Mouse (Mus musculus) spleen, adult 2 months (tissue): ENCODE measurements around the gene Prkca. TPM values are rescaled to one million over a fixed set of nuclear protein-coding genes. Genes with fewer than 3 reads are reported as not detected.

Source experiments
- DNase-seq, 2 experiments: peaks; one replicate each; pipeline versions ENCODE4 v3.0.0 to v3.0.0-alpha.2; 2012 to 2021; ENCODE audit warnings: low spot score in 2 of 2, low read depth in 1 of 2
- H3K27ac ChIP-seq: fragments of 200-500 bp; 2 replicates; pipeline ENCODE4 v1.5.1; 2012; ENCODE audit warnings: low read length, inconsistent platforms; ENCODE audit not compliant: insufficient read depth
- H3K27me3 ChIP-seq: fragments of 200-500 bp; 2 replicates; pipeline ENCODE4 v1.6.1; 2012; ENCODE audit warnings: mild to moderate bottlenecking, moderate library complexity, low read length, inconsistent platforms; ENCODE audit not compliant: control insufficient read depth, insufficient read depth
- H3K36me3 ChIP-seq: fragments of 200-500 bp; 2 replicates; pipeline ENCODE4 v1.6.1; 2012; ENCODE audit warnings: mild to moderate bottlenecking, low read length, inconsistent platforms; ENCODE audit not compliant: control insufficient read depth, insufficient read depth
- H3K4me1 ChIP-seq: fragments of 200-500 bp; 2 replicates; pipeline ENCODE4 v1.6.1; 2011; ENCODE audit warnings: inconsistent platforms; ENCODE audit not compliant: control insufficient read depth, insufficient read depth, insufficient read length
- H3K4me3 ChIP-seq: fragments of 200-500 bp; 2 replicates; pipeline ENCODE4 v1.5.1; 2011; ENCODE audit warnings: mild to moderate bottlenecking, inconsistent platforms; ENCODE audit not compliant: insufficient read depth, insufficient read length; ENCODE audit errors: extremely low read depth
- CTCF ChIP-seq: fragments of 200-500 bp; IDR thresholded peaks from 2 replicates; pipeline ENCODE4 v1.5.1; 2011; ENCODE audit warnings: mild to moderate bottlenecking, inconsistent platforms; ENCODE audit not compliant: insufficient read depth, insufficient read length, insufficient replicate concordance; ENCODE audit errors: extremely low read depth
- POLR2A ChIP-seq: fragments of 200-500 bp; IDR thresholded peaks from 2 replicates; pipeline ENCODE4 v1.6.1; 2011; ENCODE audit warnings: low read depth, low read length, inconsistent platforms
- WGBS: fragments of 180-500 bp; shearing (Covaris S2); methylation state at CpG from one replicate; pipeline ENCODE4 v1.1.7; 2018; 5-methylcytosine and 5-hydroxymethylcytosine counted together
- polyA plus RNA-seq: library from polyadenylated mRNA; depleted of rRNA; stranded (reverse); fragments of >200 nt; gene quantifications from 2 replicates; pipeline ENCODE4 v1.2.3, GENCODE M21; 2012

Gene Prkca
- polyA plus RNA-seq, 1 experiment: 8.4 TPM

GRCm38 (mm10) chr11:108248218-108249046, 95.3 kb downstream of the Prkca start:
- no peak for TF ChIP-seq POLR2A
- TF ChIP-seq CTCF: no peak
- peak overlapping the region; percentile 22; the same call in 1 of the 2 replicates for H3K4me3 ChIP-seq
- 4% methylated on average over 12 of the region's 12 CpGs for WGBS
- no peaks in the 10 kb centered on the region for H3K36me3 ChIP-seq
- H3K27me3 ChIP-seq: no peaks in the 10 kb centered on the region
- DNase-seq: peak in 1 of 2 experiments; percentile 68
- peaks cover 31% of the 10 kb centered on the region for H3K4me1 ChIP-seq
- H3K27ac ChIP-seq: peak overlapping the region; percentile 77

GRCm38 (mm10) chr11:108247121-108247863, 96.4 kb downstream of the Prkca start:
- no peaks in the 10 kb centered on the region for H3K27me3 ChIP-seq
- TF ChIP-seq CTCF (no peak), POLR2A (no peak)
- 87% methylated on average over 10 of the region's 10 CpGs for WGBS

GRCm38 (mm10) chr11:108246267-108246702, 97.4 kb downstream of the Prkca start:
- H3K36me3 ChIP-seq: no peaks in the 10 kb centered on the region

More at GRCm38 (mm10) chr11:108247121-108247863, 96.4 kb downstream of the Prkca start:
- peaks cover 31% of the 10 kb centered on the region for H3K4me1 ChIP-seq
- no peak overlapping the region for H3K27ac ChIP-seq
- no peak for DNase-seq
- no peak overlapping the region for H3K4me3 ChIP-seq
- H3K36me3 ChIP-seq: no peaks in the 10 kb centered on the region

GRCm38 (mm10) chr11:108244241-108244640, 99.5 kb downstream of the Prkca start:
- Histone ChIP-seq H3K36me3 (no peaks in the 10 kb centered on the region), H3K4me1 (peaks cover 23% of the 10 kb centered on the region), H3K4me3 (no peak overlapping the region), H3K27me3 (no peaks in the 10 kb centered on the region), H3K27ac (peak overlapping the region; percentile 62; the same call in 1 of the 2 replicates)
- TF ChIP-seq POLR2A (no peak), CTCF (no peak)
- WGBS: 7% methylated on average over 2 of the region's 2 CpGs
- peak in 1 of 2 experiments; percentile 37 for DNase-seq

More at GRCm38 (mm10) chr11:108246267-108246702, 97.4 kb downstream of the Prkca start:
- Histone ChIP-seq H3K27ac (no peak overlapping the region), H3K4me1 (peaks cover 31% of the 10 kb centered on the region), H3K4me3 (no peak overlapping the region), H3K27me3 (no peaks in the 10 kb centered on the region)
- no peak for DNase-seq
- WGBS: 40% methylated on average over 4 of the region's 4 CpGs
- TF ChIP-seq CTCF (no peak), POLR2A (no peak)

DNA sequence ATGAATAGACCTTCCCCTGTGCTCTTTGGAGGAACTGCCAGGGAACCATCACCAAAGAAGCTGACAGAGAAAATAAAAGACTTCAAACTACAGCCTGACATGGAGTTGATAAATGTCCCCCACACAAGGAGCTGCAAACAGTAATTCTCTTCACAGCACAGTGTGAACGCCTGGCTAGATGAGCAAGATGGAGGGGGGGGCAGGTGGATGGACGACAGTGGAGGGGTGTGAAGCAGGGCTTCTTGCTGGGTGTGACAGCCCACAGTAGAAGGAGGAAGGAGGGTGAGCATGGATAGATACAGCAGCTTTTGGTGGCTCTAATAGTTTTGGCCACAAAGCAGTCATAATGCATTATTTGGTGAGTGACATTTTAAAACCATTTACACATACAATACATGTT, 100.1 kb downstream of the Prkca start:
- no peak for DNase-seq
- H3K27ac ChIP-seq: 0 out of 2 replicates have a peak overlapping the region, but pooled peaks have one; percentile 62
- H3K4me3 ChIP-seq: no peak overlapping the region
- 64% methylated on average over 2 of the region's 2 CpGs for WGBS
- peaks cover 18% of the 10 kb centered on the region for H3K4me1 ChIP-seq
- no peaks in the 10 kb centered on the region for H3K36me3 ChIP-seq
- H3K27me3 ChIP-seq: no peaks in the 10 kb centered on the region
- TF ChIP-seq CTCF (no peak), POLR2A (no peak)

GRCm38 (mm10) chr11:108240924-108241498, 102.7 kb downstream of the Prkca start:
- whole genome bisulfite sequencing: 95% methylated on average over 11 of the region's 11 CpGs
- Histone ChIP-seq H3K27me3 (no peaks in the 10 kb centered on the region), H3K4me1 (peaks cover 8% of the 10 kb centered on the region; the same call in 1 of the 2 replicates), H3K36me3 (no peaks in the 10 kb centered on the region), H3K4me3 (no peak overlapping the region), H3K27ac (no peak overlapping the region)
- TF ChIP-seq POLR2A: no peak
- TF ChIP-seq CTCF: no peak
- no peak for DNase-seq

GRCm38 (mm10) chr11:108239173-108239572, 104.6 kb downstream of the Prkca start:
- no peak for DNase-seq
- H3K4me1 ChIP-seq: peaks cover 12% of the 10 kb centered on the region; the same call in 1 of the 2 replicates
- no peak overlapping the region for H3K4me3 ChIP-seq
- no peak overlapping the region for H3K27ac ChIP-seq
- no peaks in the 10 kb centered on the region for H3K36me3 ChIP-seq
- H3K27me3 ChIP-seq: no peaks in the 10 kb centered on the region
- 77% methylated on average over 4 of the region's 4 CpGs for WGBS
- TF ChIP-seq CTCF (no peak), POLR2A (no peak)
